Mouse (Mus musculus) forebrain, postnatal 0 days (tissue): Measurements from ENCODE around the gene Zfp384. TPM values are rescaled to one million over a fixed set of nuclear protein-coding genes. Genes with fewer than 3 reads are reported as not detected.

Experiments
- ATAC-seq: fragments of 200-750 bp; cut with Nextera tagmentation; 2 replicates; pipeline ENCODE4 v1.8.0; 2017; ENCODE audit warnings: mild to moderate bottlenecking, moderate library complexity
- DNase-seq: peaks from one replicate; pipeline ENCODE4 v3.0.0-alpha.2; 2015
- H3K27ac ChIP-seq: fragments of 300-500 bp; sonication (generic); 2 replicates; pipeline ENCODE4 v1.5.1; 2014; ENCODE audit warnings: low read depth, mild to moderate bottlenecking, antibody characterized with exemption, low read length, moderate library complexity, mixed read lengths
- H3K27me3 ChIP-seq: fragments of 300-500 bp; sonication (generic); 2 replicates; pipeline ENCODE4 v1.6.1; 2014; ENCODE audit warnings: mild to moderate bottlenecking, low read length, mixed read lengths; ENCODE audit not compliant: insufficient read depth
- H3K36me3 ChIP-seq: fragments of 300-500 bp; sonication (generic); 2 replicates; pipeline ENCODE4 v1.6.1; 2014; ENCODE audit warnings: mild to moderate bottlenecking, moderate library complexity; ENCODE audit not compliant: insufficient read depth
- H3K4me1 ChIP-seq: fragments of 300-500 bp; sonication (generic); 2 replicates; pipeline ENCODE4 v1.6.1; 2014; ENCODE audit warnings: antibody characterized with exemption; ENCODE audit not compliant: insufficient read depth
- H3K4me2 ChIP-seq: fragments of 300-500 bp; sonication (generic); 2 replicates; pipeline ENCODE4 v1.6.1; 2014; ENCODE audit warnings: low read depth, mild to moderate bottlenecking, moderate library complexity
- H3K4me3 ChIP-seq: fragments of 300-500 bp; sonication (generic); 2 replicates; pipeline ENCODE4 v1.5.1; 2014; ENCODE audit warnings: low read depth, low read length, mixed read lengths
- H3K9ac ChIP-seq: fragments of 300-500 bp; sonication (generic); 2 replicates; pipeline ENCODE4 v1.6.1; 2014; ENCODE audit warnings: mild to moderate bottlenecking
- H3K9me3 ChIP-seq: fragments of 300-500 bp; sonication (generic); 2 replicates; pipeline ENCODE4 v1.6.1; 2016; ENCODE audit warnings: low read length
- CTCF ChIP-seq: sonication (generic); IDR thresholded peaks from 2 replicates; pipeline ENCODE4 v1.5.1; 2016; ENCODE audit warnings: antibody characterized with exemption, control low read depth, low read depth
- WGBS: fragments of 180-500 bp; shearing (Covaris S2); extraction: QIAGEN DNeasy Blood & Tissue Kit; methylation state at CpG from one replicate; pipeline ENCODE4 v1.1.7; 2014; 5-methylcytosine and 5-hydroxymethylcytosine counted together
- polyA plus RNA-seq: library from polyadenylated mRNA; unstranded; fragments of >200 nt; fragmentation: Nextera tagmentation; extraction: Ambion mirVana; gene quantifications from 2 replicates; pipeline ENCODE4 v1.2.1, GENCODE M21; 2015
- total RNA-seq: library from RNA; depleted of rRNA; stranded (reverse); fragments of >200 nt; gene quantifications from 2 replicates; pipeline ENCODE4 v1.2.3, GENCODE M21; 2014; rRNA removed

The Zfp384 gene
- total RNA-seq (24.7 and 34.5 TPM in 2 replicates), polyA plus RNA-seq (7.2 and 8.4 TPM in 2 replicates)

DNA sequence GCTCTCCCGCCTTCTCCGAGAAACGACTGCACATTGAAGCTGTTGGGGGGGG, at the start of gene Zfp384:
TSS of gene Zfp384 (plus strand) at position 17 of the 52 bp plus-strand sequence.
- Histone ChIP-seq H3K4me2 (peak within 1 kb of the TSS; percentile 72), H3K27ac (peak within 1 kb of the TSS; percentile 97), H3K36me3 (peaks cover 8% of the 10 kb centered on the region), H3K27me3 (no peaks in the 10 kb centered on the region), H3K4me3 (peak within 1 kb of the TSS; percentile 96), H3K4me1 (no peaks in the 10 kb centered on the region), H3K9ac (peak within 1 kb of the TSS; percentile 90), H3K9me3 (no peaks in the 10 kb centered on the region)
- ATAC-seq: no peak
- no peak for TF ChIP-seq CTCF
- no peak for DNase-seq
- 0% methylated on average over 2 of the region's 3 CpGs for WGBS

DNA sequence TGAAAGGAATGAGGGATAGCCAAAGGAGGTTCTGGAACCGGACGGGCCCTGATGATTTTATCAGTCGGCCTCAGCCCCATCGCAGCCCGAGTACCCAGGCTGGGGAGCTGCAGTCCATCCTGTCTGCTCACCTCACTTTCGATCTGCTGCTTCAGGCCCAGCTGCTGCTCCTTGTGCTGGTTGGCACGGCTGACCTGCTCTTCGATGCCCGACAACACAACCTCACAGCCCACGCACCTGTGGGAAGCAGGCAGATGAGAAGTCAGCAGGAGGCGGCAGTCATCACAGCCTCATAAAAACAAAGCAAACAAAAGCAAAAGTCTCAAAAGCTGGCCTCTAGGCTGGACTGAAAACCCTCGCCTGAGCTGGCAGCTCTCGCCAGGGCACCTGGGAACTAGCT, 49.0 kb upstream of the Zfp384 start:
- no peak overlapping the region for H3K27ac ChIP-seq
- no peaks in the 10 kb centered on the region for H3K9me3 ChIP-seq
- peaks cover 7% of the 10 kb centered on the region for H3K4me1 ChIP-seq
- no peak overlapping the region for H3K4me3 ChIP-seq
- peaks cover 36% of the 10 kb centered on the region for H3K36me3 ChIP-seq
- no peak for ATAC-seq
- H3K9ac ChIP-seq: no peak overlapping the region
- TF ChIP-seq CTCF: no peak
- H3K27me3 ChIP-seq: no peaks in the 10 kb centered on the region
- no peak overlapping the region for H3K4me2 ChIP-seq
- 87% methylated on average over 13 of the region's 13 CpGs for WGBS
- no peak for DNase-seq

DNA sequence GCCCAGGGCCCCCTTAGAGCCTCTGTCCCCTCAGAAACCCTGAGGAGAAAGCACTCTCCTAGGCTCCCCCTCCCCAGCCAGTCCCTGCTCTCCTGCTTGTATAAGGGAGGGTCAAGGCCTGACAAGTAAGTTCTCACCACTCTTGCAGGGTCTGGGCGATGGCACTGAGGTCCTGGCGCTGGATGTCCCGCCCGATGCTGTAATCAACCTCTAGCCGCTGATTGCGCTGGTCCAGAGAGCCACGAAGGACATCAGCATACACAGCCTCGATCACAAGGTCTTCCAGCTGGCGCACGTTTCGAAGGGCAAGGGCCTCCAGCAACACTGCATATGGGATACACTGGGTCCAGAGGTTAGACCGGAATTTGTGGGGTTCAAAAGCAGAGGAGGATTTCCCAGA, 47.9 kb upstream of the Zfp384 start:
- Histone ChIP-seq H3K4me2 (no peak overlapping the region), H3K36me3 (peaks cover 36% of the 10 kb centered on the region), H3K4me3 (no peak overlapping the region), H3K27me3 (no peaks in the 10 kb centered on the region), H3K9me3 (no peaks in the 10 kb centered on the region), H3K4me1 (peaks cover 9% of the 10 kb centered on the region), H3K27ac (no peak overlapping the region), H3K9ac (no peak overlapping the region)
- 97% methylated on average over 12 of the region's 12 CpGs for WGBS
- ATAC-seq: no peak
- no peak for DNase-seq
- no peak for TF ChIP-seq CTCF

DNA sequence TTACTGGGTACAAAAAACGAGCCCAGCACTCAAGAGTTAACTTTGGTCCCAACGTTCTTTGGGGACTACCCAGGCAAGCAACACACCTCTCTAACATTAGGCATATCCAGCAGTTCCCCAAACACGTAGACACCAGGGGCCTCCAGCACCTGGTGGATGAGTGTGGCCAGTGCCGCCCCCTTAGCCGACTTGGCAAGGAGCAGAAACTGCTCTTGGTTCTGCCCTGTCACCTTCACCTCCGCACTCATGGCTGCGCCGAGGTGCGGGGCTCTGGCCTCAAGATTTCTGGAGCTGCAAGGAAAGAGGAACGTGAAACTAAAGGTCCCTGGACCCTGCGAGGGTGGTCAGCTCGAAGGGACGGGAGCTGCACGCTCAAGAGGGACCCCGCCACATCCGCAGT, 44.3 kb upstream of the Zfp384 start:
- no peaks in the 10 kb centered on the region for H3K27me3 ChIP-seq
- ATAC-seq (0 out of 2 replicates have a peak, but pooled peaks have one; percentile 0), DNase-seq (no peak)
- H3K4me3 ChIP-seq: peak overlapping the region; percentile 60
- H3K4me1 ChIP-seq: peaks cover 14% of the 10 kb centered on the region
- no peak for TF ChIP-seq CTCF
- peak overlapping the region; percentile 90; the same call in 1 of the 2 replicates for H3K27ac ChIP-seq
- WGBS: 43% methylated on average over 16 of the region's 16 CpGs
- H3K9me3 ChIP-seq: no peaks in the 10 kb centered on the region
- peak overlapping the region; percentile 69 for H3K9ac ChIP-seq
- peaks cover 28% of the 10 kb centered on the region for H3K36me3 ChIP-seq
- peak overlapping the region; percentile 93 for H3K4me2 ChIP-seq

DNA sequence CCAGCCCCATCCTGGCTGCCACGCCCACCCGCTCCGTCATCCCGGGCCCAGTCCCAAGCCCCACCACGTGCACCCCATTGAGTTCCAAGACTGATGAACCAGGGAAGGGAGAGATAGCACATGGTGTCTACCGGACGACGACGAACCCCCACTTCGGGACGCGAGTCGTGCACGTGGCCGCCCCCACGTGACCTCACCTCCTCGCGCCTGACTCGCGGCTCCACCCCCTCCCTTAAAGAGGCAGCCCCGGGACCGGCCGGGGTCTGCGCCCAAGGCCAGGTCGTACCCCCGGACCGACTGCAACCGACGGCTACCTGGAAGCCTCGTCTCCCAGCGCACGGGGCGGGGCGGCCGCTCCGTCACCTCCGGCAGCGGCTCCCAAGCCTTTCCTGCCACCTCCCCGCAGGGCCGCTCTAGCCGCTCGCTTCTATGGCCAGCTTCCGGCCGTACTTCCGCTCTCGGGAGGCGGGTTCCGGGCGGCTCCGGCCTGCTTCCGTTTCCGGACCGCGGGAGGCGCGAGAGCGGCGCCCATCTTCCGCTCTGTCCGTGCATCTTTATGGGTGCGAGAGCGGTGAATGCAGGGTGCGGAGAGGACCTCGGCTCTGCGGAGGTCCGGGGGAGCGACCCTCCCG, 43.7 kb upstream of the Zfp384 start, which contains the start of gene Cops7a:
TSS of gene Cops7a (minus strand) at position 451 of the 632 bp plus-strand sequence.
- peaks cover 14% of the 10 kb centered on the region for H3K4me1 ChIP-seq
- H3K27me3 ChIP-seq: no peaks in the 10 kb centered on the region
- peak; percentile 97 for ATAC-seq
- peak within 1 kb of the TSS; percentile 60 for H3K4me3 ChIP-seq
- DNase-seq: peak; percentile 96
- peak; percentile 32; the same call in 1 of the 2 replicates for TF ChIP-seq CTCF
- peak within 1 kb of the TSS; percentile 90 for H3K27ac ChIP-seq
- under 1% methylated on average over 68 of the region's 68 CpGs for WGBS
- peak within 1 kb of the TSS; percentile 69 for H3K9ac ChIP-seq
- H3K4me2 ChIP-seq: peak within 1 kb of the TSS; percentile 93
- no peaks in the 10 kb centered on the region for H3K9me3 ChIP-seq
- peaks cover 24% of the 10 kb centered on the region for H3K36me3 ChIP-seq

DNA sequence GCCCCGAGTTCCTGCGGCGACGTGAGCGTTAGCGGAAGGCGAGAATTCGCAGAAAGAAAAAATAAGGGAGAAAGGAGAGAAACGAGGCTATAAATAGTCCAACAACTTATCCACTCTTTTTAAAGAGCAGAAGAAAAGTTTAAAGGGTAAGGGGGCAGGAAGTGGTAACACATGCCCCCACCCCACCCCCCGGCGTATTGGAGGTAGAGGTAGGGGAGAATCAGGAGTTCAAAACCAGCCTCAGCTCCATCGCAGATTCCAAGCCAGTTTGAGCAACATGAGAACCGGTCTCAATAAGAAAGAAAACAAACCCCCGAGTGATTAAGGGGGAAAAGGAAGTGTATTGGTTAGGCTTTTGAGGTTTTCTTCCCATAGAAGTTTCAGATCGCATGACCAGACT, 43.2 kb upstream of the Zfp384 start:
- ATAC-seq: no peak
- Histone ChIP-seq H3K9ac (peak overlapping the region; percentile 69), H3K4me2 (peak overlapping the region; percentile 93), H3K9me3 (no peaks in the 10 kb centered on the region), H3K4me3 (peak overlapping the region; percentile 60), H3K27me3 (no peaks in the 10 kb centered on the region), H3K4me1 (peaks cover 14% of the 10 kb centered on the region), H3K36me3 (peaks cover 19% of the 10 kb centered on the region), H3K27ac (peak overlapping the region; percentile 90)
- no peak for TF ChIP-seq CTCF
- no peak for DNase-seq
- 14% methylated on average over 15 of the region's 15 CpGs for WGBS

DNA sequence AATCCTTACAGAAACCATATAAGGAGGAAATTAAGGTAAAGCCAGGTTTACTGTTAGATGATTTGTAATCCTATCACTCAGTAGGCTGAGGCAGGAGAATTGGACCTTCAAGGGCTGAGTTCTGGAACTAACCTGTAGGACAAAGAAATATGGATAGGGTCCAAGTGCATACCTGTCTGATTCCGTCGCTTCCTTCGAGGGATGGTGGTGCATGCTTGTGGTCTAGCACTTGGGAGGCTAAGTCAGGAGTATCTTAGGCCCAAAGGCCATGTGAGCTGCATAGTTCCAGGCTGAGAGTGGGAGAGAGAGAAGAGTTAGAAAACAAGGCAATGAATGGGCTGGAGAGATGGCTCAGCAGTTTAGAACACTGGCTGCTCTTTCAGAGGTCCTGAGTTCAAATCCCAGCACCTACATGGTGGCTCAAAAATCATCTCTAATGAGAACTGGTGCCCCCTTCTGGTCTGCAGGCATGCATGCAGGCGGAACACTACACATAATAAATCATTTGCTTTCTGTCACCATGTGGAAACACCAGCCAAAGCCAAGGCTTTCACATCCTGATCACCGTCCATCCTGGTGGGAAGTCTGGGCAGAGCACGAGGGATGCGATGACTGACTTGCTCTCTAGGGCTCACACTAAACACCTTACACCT, 42.4 kb upstream of the Zfp384 start:
- no peak overlapping the region for H3K9ac ChIP-seq
- peaks cover 14% of the 10 kb centered on the region for H3K4me1 ChIP-seq
- no peaks in the 10 kb centered on the region for H3K9me3 ChIP-seq
- WGBS: over 99% methylated on average over 7 of the region's 7 CpGs
- H3K36me3 ChIP-seq: peaks cover 10% of the 10 kb centered on the region; the same call in 1 of the 2 replicates
- DNase-seq: no peak
- no peaks in the 10 kb centered on the region for H3K27me3 ChIP-seq
- peak; percentile 47 for TF ChIP-seq CTCF
- peak overlapping the region; percentile 93 for H3K4me2 ChIP-seq
- no peak for ATAC-seq
- peak overlapping the region; percentile 60; the same call in 1 of the 2 replicates for H3K4me3 ChIP-seq
- H3K27ac ChIP-seq: no peak overlapping the region
